Mouse (Mus musculus): ENCODE measurements around the gene Arl6ip6.
A peak's percentile ranks its signal among the peaks of the same experiment; 100 is the strongest.

The Arl6ip6 gene

GRCm38 (mm10) chr2:53191523-53192220, at the start of gene Arl6ip6:
TSS of gene Arl6ip6 (plus strand) at chr2:53191726.
- peak; percentile 98 for DNase-seq (ENCODE audit: low spot score in 2 of 2)

GRCm38 (mm10) chr2:53146852-53147251, 44.7 kb upstream of the Arl6ip6 start:
- DNase-seq (ENCODE audit: low spot score in 2 of 2) = no peak

GRCm38 (mm10) chr2:53173966-53174365, 17.6 kb upstream of the Arl6ip6 start:
- DNase-seq (ENCODE audit: low spot score in 2 of 2) = no peak

GRCm38 (mm10) chr2:53178966-53179365, 12.6 kb upstream of the Arl6ip6 start:
- DNase-seq (ENCODE audit: low spot score in 2 of 2) = no peak

- DNase-seq (ENCODE audit: low spot score in 2 of 2) = no peak
These were observed 11.7 kb upstream of the Arl6ip6 start for GRCm38 (mm10) chr2:53179876-53180275.

- DNase-seq (ENCODE audit: low spot score in 2 of 2) = peak in 1 of 2 experiments; percentile 8
These were observed 1.7 kb upstream of the Arl6ip6 start for GRCm38 (mm10) chr2:53189811-53190210.

GRCm38 (mm10) chr2:53190684-53191511, 628 bp upstream of the Arl6ip6 start, which contains the start of gene Prpf40a:
TSS of gene Prpf40a (minus strand) at chr2:53191284.
- DNase-seq (ENCODE audit: low spot score in 2 of 2) = peak; percentile 99 to 100

GRCm38 (mm10) chr2:53192386-53192785, 860 bp downstream of the Arl6ip6 start:
- no peak for DNase-seq (ENCODE audit: low spot score in 2 of 2)

- DNase-seq (ENCODE audit: low spot score in 2 of 2) = no peak
These were observed 4.9 kb downstream of the Arl6ip6 start for GRCm38 (mm10) chr2:53196431-53196830.

- no peak for DNase-seq (ENCODE audit: low spot score in 2 of 2)
These were observed 7.7 kb downstream of the Arl6ip6 start for GRCm38 (mm10) chr2:53199203-53199602.

- no peak for DNase-seq (ENCODE audit: low spot score in 2 of 2)
These were observed 8.8 kb downstream of the Arl6ip6 start for GRCm38 (mm10) chr2:53200164-53200885.

- DNase-seq (ENCODE audit: low spot score in 2 of 2) = peak in 1 of 2 experiments; percentile 16
These were observed 13.1 kb downstream of the Arl6ip6 start for GRCm38 (mm10) chr2:53204373-53205274.

GRCm38 (mm10) chr2:53206749-53207148, 15.2 kb downstream of the Arl6ip6 start:
- DNase-seq (ENCODE audit: low spot score in 2 of 2) = no peak

GRCm38 (mm10) chr2:53213493-53213892, 22.0 kb downstream of the Arl6ip6 start:
- no peak for DNase-seq (ENCODE audit: low spot score in 2 of 2)

GRCm38 (mm10) chr2:53222242-53222641, 30.7 kb downstream of the Arl6ip6 start:
- no peak for DNase-seq (ENCODE audit: low spot score in 2 of 2)

- DNase-seq (ENCODE audit: low spot score in 2 of 2) = no peak
These were observed 65.5 kb downstream of the Arl6ip6 start for GRCm38 (mm10) chr2:53256982-53257381.
